Mouse (Mus musculus): Measurements from ENCODE around the gene Ost4. TPM values are rescaled to one million over a fixed set of nuclear protein-coding genes. Genes with fewer than 3 reads are reported as not detected.

Ost4 gene
- total RNA-seq (2022), result 100 to 1,000 TPM in 1 of 4 experiments, 10 to 100 TPM in 3; 78.4 to 104 (median 90.6) TPM

GRCm38 (mm10) chr5:30907413-30908059, at the start of gene Ost4:
Ost4 (minus strand) TSS chr5:30907788.
- DNase-seq (ENCODE audit: low spot score in 2 of 2), result peak; percentile 93 to 95

GRCm38 (mm10) chr5:30955751-30956150, 48.2 kb upstream of the Ost4 start:
- DNase-seq (ENCODE audit: low spot score in 2 of 2), result no peak

- DNase-seq (ENCODE audit: low spot score in 2 of 2), result no peak
Observed at GRCm38 (mm10) chr5:30954556-30954955, 47.0 kb upstream of the Ost4 start.

DNA sequence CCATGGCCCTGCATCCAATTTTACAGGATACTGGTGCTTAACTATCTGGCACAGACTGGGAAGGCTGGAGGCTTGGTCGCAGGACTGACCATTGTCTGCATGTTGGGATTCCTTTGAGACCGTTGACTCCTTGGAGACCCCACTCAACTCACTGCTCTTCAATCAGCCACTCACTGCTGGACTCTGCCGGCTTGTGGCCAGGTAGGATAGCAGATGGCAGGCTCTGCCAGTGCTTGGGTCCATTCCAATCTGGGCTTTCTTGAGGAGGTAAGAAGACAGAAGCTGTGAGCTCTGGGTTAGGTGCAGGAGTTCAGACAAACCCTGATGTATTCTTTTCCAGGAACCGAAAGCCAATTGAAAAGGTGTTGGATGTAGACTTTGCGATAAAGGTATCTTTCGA, 46.5 kb upstream of the Ost4 start:
- DNase-seq (ENCODE audit: low spot score in 2 of 2), result no peak

DNA sequence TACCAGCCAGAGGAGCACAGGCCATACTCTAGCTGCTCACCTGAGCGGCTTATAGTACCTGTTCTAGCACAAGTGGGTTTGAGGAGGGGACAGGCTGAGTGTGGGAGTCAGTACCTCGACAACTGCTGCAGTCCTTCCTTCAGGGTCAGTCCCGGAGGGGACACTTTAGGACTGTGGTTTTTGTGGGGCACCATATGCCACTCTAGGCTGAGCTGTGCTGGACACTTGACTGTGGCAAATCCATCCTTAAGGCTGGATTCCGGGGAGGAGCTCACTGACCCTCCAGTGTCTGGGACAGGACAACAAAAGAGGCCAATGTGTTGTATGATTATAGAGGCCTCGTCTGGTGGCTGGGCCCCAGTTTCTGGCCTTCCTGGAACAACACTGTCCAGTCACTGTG, 45.0 kb upstream of the Ost4 start:
- no peak for DNase-seq (ENCODE audit: low spot score in 2 of 2)

DNA sequence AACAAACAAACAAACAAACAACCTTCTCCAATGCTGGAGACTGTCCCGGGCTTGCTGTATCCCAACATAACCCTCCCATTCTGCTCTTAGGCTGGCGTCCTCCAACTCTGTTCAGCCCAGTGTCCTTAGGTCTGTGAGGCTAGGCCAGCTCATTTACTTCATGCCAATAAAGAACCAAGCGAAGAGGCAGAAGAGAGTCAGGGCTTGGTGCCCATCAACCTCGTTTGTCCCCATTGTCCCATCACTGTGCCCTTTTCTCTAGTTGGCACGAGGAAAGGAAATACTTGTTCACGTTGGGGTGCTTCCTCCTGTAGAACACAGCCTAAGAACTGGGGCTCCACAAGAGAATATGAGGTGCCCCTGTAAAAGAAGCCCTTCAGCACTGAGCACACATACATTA, 44.1 kb upstream of the Ost4 start:
- no peak for DNase-seq (ENCODE audit: low spot score in 2 of 2)

- no peak for DNase-seq (ENCODE audit: low spot score in 2 of 2)
Observed at GRCm38 (mm10) chr5:30950922-30951321, 43.3 kb upstream of the Ost4 start.

DNA sequence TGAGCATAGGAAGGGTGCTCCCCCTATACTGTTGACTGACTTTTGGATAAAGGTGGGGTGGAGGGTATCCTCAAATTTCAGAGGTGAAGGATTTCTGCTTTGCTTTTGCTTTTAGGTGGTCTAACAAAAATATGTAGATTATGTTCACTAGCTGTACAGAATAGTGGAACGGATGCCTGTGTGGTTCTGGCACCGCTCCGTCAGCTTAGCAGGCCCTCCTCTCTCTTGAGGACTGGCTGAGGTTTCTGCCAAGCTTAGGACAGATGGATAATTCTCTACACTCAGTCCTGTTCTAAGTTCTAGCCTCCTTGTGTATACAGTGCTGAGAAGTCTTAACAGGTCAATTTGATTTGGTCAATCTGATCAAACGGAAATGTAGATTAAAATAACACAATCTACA, 42.9 kb upstream of the Ost4 start:
- DNase-seq (ENCODE audit: low spot score in 2 of 2), result no peak

DNA sequence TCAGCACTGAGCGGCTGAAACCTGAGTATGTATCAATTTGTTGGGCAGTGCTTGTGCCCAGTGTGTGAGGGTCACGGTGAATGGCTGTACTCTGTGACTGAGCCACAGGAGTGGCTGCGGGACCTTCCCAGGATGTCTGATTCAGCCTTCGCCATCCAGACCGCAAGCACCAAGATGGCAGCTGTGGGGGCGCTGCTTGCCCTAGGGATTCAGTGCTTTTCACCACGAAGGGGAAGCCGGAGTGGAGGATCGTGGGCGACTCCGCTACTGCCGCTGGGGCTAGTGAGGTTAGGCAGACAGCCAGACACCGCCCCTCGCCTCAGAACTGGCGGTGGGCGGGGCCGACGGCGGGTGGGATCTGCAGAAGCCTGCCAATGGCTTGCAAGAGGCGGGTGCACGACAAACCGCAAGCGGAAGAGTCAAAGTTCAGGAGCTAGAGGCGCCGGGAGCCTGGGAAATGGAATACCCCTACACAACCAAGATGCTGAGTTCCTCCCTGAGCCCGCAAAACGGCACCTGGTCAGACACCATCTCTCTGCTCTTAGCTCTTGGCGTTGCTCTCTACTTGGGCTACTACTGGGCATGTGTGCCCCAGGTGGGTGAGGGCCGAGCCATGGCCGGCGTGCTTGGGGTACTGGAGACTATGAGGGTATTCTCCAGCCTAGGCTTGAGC, 42.2 kb upstream of the Ost4 start:
- DNase-seq (ENCODE audit: low spot score in 2 of 2), result peak; percentile 90

DNA sequence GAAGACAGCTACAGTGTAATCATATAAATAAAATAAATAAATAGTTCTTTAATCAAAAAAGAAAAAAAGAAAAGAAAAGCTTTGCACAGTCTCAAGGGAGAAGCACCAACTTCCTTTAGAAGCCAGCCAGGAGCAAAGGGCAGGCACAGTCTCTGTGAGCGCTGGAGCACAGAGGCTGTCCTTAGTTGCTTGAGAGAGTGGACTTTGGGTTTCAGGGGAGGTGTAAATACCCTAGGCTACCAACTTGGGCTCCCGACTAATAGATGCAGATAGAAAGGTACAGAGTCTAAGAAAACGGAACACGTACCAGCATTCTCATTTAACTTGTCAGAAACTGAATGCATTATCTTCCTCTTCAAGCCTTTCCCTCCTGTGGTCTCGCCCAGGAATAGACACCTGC, 41.0 kb upstream of the Ost4 start:
- no peak for DNase-seq (ENCODE audit: low spot score in 2 of 2)

- peak; percentile 64 for DNase-seq (ENCODE audit: low spot score in 2 of 2)
Observed at GRCm38 (mm10) chr5:30944956-30945781, 37.6 kb upstream of the Ost4 start, which contains the start of gene Cgref1. Cgref1 (minus strand) TSS chr5:30945591.

DNA sequence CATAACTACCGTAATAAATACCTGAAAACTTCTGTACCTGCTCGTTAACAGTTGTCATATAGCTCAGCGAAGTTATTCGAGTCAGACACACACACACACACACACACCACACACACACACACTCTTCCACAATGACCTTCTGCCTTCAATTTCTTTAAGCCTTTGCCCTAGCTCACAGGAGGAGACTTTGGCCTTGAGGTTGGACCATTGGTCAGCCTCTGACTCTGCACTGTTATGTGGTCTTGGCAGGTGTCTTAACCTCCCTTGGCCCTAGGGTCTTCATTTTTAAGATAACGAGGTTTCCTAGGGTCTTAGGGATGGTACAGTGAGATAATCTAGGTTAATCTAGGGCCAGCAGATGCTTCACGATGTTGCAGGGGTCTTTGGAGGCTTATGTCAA, 36.8 kb upstream of the Ost4 start:
- no peak for DNase-seq (ENCODE audit: low spot score in 2 of 2)

- no peak for DNase-seq (ENCODE audit: low spot score in 2 of 2)
Observed at GRCm38 (mm10) chr5:30943004-30943403, 35.4 kb upstream of the Ost4 start.

GRCm38 (mm10) chr5:30934725-30935461, 27.3 kb upstream of the Ost4 start:
- no peak for DNase-seq (ENCODE audit: low spot score in 2 of 2)

- no peak for DNase-seq (ENCODE audit: low spot score in 2 of 2)
Observed at GRCm38 (mm10) chr5:30933705-30934104, 26.1 kb upstream of the Ost4 start.

DNA sequence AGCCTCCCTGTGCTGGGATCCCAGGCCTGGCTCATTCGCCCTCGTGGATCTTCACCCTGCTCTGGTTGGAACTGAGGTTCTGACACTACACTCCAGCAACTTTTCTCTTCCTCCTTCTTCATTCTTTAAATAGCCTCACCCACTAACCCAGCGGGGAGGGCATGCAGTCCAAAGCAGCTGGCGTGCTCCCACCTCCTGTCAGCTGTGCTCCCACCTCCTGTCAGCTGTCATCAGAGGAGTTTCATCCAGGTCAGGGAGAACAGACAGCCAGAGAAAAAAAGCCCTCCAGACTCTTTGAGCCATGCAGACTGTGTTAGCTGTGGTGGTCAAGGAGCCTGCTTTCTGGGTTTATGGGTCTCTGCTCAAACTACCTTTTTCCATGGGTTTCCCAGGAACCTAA, 23.8 kb upstream of the Ost4 start:
- DNase-seq (ENCODE audit: low spot score in 2 of 2), result no peak

- no peak for DNase-seq (ENCODE audit: low spot score in 2 of 2)
Observed at GRCm38 (mm10) chr5:30930846-30931245, 23.3 kb upstream of the Ost4 start.

DNA sequence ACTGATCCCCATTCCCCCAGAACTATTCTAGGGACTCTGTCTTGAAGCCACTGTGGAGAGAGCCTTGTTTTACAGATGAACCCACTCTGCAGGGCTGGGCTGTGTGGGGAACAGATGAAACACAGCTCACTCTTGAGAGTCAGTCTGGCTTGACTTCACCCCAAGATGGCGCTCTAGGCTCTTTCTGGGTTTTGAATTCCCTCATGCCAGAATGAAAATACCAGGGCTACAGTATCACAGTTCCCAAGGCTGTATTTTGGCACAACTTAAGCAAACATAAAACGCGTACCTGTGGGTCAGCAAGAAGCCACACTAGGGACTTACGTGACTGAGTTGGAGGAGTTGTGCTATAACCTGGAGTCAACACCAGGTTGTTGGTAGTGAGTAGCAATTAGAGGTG, 22.5 kb upstream of the Ost4 start:
- DNase-seq (ENCODE audit: low spot score in 2 of 2), result peak in 1 of 2 experiments; percentile 82

- peak in 1 of 2 experiments; percentile 56 for DNase-seq (ENCODE audit: low spot score in 2 of 2)
Observed at GRCm38 (mm10) chr5:30927945-30928529, 20.4 kb upstream of the Ost4 start.

- no peak for DNase-seq (ENCODE audit: low spot score in 2 of 2)
Observed at GRCm38 (mm10) chr5:30926073-30926472, 18.5 kb upstream of the Ost4 start.

GRCm38 (mm10) chr5:30925217-30925616, 17.6 kb upstream of the Ost4 start:
- no peak for DNase-seq (ENCODE audit: low spot score in 2 of 2)

All from layer of hippocampus, adult 8-10 months (tissue).